Mouse (Mus musculus) monocyte, adult 2 months (primary cell): ENCODE measurements at regions not wholly inside any gene's neighbourhood (a gene's known extent, or its start where the extent isn't known, plus 50 kb on each side); places are given as distances from the start of the nearest gene placed in this dataset.

Experiments used
- DNase-seq, 2 experiments: peaks; one replicate each; pipeline ENCODE4 v3.0.0; 2022; ENCODE audit warnings: low spot score in 2 of 2, low read depth in 1 of 2

DNA sequence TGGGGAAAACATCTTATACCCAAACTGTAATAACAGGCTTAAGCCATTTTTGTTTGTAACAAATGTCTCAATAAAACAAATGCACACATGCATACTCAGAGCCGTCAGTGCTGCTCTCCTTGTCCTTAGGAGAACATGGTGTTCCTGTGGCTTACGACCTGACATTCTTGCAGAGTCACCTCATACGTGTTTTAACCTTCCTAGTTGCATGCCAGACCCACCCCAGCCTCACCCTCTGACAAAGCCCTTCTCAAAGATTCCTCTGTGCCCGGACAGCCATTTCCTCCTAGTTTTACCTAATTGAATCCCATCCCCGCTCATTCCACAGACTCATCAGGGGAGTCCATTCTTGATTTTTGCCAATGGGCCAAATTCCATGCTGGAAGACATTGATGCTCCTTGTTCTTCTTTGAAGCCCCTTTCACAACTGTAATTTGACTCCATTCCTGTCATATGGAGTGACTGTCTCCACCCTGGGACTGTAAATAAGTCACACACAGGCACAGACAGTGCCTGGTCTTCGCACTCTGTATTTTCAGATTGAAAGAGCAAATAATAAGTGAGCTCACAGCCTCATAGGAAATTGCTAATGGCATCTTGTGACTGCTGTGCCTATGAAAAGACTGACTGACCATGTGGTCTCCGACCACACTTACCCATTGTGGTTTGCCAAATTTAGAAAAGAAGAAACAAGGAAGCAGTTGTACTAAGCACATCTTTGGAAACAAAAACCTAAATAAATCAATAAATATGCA lies 206.6 kb upstream of the Gmds start:
- no peak for DNase-seq

DNA sequence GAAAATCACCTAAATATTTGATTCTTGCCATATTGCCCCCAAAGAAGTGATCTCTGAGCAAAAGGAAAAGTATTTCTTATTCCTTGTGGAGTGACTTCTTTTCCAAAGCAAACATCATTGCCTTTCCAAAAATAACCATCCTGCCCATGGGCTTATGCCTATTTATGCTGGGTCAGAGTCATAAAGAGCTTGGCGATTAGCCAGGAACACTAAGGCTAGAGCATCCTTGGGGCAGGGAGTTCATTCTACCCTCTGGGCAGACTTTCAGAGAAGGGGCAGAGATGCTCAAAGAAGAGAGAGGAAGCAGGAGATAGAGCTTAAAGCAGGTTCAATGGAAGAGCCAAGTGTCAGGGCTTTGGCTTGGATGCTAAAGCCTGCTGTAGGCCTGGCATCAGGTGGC lies 203.1 kb upstream of the Gmds start:
- no peak for DNase-seq

DNA sequence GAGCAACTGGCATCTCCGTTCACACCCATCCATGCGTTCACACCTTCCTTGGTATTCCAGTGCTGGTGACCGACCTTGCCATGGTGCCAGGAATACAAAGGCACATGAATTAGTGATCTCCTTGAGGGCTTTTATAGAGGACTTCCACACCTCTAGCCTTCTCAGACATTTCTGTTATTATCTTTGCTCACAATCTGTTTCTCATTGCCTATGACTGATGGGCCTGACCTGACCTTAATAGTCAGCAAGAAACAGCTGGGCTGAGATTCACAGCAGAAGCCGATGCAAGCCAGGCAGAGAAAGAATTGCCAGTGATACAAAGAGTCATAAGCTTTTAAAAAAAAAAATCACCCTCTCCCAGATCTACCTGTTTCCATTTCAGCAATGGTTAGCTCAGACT lies 197.7 kb upstream of the Gmds start:
- no peak for DNase-seq

DNA sequence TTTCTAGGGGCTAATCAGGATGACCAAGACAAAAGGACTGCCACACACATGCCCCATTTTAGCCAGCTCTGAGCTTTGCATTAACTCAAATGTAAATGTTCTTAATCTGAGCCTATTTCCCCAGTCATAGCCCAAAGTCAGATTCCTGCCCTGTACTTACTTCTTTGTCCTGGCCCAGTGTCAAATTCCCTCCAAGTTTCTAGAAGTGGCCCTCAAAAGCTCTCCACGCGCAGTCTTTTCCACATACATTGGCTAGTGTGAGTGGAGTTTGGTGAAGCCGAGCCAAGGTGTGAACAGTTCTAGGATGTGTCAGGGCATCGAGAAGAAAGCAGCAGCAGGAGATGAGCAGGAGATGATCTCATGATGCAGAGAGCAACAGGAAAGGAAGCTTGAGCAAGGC lies 197.1 kb upstream of the Gmds start:
- DNase-seq, result no peak

DNA sequence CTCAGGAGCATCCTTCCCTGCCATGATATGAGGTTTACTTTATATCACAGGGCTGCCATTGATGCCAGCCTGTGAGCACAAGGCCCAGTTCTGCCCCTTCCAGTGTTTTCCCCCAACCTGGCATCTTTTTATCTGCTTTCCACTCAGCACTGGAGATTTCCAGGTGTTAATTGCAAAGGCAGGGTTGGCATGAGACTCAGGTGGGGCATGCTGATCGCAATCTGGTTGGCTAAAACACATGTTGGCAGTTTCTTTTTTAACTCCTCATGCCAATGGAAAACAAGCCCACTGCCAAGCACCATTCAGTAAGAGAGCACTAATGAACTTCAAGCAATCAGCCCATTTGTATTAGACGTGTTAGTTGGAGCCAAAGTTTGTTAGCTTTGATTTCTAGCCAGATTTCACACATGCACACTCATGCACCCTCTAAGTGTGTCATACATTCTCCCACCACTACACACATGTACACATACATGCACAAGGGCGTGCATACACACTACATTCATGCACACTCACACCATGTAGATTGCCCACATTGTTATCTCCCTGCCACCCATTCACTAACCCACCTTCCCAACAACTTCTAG lies 192.5 kb upstream of the Gmds start:
- no peak for DNase-seq

DNA sequence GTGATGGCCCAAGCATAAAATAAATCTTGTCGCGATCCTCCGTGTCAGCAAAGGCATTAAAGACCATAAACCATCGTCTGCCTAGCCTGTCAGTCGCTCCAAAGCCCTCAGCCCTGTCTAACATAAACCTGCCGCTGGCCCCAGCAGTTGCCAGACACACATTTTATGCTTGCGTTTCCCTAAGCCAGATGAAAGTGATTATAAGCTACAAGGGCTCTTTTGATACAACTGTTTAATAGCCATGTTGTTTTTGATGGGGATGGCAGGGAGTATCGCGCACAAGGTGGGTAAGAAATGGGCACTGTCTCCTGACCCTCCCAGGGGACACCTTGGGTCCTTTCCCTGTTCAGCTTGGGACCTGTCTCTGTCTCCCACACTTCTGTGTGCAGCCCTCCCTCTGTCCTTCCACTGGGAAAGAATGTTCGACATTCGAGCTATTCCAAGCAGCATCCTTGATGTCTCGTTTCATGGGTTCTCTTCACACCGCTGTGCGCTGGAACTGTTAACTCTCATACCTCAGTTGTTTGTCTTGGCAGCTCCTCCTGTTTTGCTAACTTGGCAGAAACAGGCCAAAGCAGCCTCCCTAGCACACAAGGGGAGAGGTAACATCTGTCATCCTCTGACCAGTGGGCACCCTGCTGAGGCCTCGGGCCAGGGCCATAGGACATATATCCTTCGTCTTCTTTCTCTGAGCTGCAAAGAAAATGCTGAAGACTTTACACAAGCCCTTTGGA lies 180.2 kb upstream of the Gmds start:
- DNase-seq, result no peak

DNA sequence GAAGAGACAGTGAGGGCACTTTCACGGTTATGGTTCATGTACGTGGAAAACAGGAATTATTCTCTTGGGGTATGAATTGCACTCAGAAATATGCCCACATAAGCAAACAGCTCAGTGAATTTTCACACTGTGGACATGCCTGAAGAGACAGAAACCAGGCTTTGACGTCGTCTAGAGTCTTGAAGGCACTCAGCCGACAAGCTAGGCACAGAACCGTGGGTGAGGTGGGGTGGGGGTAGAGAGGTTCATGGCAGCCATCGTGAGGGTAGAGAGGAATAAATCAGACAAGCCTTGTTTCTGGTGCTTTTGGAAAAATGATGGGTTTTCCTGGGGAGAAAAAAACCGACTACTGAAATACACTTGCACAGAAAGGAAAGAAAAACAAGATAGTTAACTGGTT lies 179.0 kb upstream of the Gmds start:
- no peak for DNase-seq

DNA sequence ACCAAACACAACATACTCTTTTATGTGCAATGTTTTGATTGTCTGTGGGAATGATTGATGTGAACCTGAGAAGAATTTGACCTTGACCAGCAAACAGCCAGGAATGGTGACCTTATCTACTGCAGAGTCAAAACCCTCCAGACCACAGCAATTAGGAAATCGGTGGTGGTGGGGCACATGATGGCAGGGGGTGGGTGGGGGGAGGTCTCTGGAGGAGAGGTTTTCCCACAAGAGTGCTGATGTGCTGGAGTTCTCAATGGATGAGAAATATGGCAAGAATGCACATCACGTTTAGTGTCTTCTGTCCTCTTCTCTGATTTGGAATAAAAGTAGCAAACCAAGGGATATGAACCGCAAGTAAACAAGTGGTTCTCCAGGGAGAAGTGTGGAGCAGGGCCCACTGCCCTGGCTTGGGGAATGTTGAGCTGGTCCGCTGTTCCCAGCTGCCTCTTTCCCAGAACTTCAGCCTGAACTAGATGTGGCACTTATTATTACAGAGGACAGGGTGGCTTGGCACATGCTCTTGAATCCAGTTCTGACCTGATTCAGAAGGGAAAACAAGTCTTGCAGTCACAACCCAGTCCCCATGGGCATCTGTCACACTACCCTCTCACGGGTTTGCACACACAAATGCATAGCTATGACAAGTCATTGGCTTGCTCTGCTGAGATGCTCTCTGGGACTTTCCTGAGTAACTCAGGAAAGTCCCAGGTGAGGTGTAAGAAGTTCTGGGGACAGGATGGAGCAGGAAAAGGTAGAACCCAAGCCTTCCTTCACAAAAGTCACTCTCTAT lies 170.9 kb upstream of the Gmds start:
- DNase-seq, result no peak

DNA sequence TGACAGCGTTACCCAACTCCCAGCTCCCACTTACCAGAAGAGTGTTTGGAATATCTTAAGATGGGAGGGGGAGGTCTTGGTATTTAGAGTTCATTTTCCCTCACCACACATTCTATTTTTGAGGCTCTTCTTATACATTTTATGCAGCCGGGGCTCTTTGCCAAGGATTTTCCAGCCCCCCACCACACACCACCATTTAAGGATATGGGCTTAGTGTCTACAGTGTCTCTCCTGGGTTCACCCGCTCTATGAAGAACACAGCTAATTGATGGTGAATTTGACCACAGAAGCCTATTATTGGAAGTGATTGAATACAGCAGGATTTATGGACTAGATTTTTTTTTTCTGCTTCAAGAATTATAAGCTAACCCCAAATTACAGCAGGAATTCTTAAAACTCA lies 169.9 kb upstream of the Gmds start:
- no peak for DNase-seq

DNA sequence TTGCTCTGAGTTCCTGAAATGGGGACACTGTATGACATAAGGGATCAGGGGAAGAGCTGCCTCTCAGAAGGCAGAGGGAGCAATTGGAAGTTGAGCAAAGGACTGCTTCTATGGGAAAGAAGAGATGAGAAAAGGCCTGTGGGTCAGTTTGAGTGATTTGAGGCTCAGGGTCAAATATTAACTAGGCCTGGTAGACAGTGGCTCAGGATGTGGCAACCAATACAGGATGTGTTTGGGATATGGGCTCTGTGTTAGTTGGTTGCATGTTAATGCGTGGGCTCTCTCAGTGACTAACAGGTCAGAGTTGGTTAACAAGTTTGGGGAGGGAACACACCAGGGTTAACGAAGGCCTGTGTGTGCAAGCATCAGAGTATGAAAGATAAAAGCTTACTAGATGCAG lies 169.3 kb upstream of the Gmds start:
- DNase-seq, result no peak

DNA sequence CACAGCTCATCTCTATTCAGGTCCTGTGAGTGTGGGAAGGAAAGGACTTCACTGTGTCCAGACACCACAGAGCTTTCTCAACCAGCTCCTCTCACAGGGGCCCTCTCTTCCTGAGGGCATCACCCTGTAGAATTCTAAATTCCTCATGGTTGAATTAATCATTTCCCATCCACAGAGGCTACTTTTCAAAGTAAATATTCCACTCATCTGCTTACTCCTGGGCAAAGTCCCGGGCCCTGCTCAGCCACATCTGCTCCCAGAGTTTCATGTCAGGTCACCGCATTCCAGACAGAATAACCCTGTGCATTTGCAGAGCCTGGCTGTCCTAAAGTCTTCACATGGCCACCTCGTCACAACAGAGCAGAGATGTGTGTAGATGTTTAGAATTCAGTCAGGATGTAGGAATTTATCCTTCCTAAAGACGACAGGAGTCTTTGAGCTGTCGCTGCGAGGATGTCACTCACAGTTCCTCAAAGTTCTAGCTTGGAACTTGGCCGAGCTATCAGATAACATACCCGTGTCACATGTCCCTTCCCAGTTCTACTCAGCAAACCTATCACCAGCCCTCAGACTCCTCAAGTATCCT lies 159.8 kb upstream of the Gmds start:
- no peak for DNase-seq

DNA sequence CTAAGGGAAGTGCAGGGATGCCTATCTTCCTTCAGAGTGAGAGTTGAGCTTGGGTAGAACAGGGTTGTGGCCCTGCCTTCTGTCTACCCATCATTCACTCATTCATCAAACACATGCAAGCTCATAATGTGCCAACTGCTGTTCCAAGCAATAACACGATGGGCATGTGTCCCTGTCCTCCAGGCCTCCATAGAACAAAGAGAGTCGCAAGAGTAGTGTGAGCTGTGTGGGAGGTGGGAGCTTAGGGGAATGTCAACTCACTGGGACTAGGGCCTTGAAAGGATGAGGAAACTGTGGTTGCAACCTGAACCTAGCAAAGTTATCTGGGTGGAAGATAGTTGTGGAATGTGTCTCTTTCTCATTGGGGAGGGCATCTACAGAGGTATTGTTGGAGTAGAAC lies 157.7 kb upstream of the Gmds start:
- DNase-seq, result no peak

DNA sequence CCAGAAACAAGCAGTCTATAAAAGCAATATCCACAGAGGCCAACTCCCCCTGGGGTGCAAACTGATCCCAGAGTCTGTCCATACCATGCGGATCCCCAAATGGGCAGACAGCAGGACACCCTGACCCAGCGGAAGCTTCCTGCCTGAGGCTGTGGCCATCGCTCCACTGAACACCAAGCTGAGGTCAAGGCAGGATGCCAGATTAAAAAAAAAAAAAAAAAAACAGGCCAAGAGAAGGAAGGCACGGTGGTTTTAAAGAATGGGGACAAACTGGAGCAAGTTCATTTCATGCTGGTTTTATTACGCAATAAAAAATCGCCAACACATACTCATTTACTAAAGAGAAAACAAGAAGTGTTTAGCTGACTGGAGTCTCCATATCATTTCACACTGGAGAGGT lies 156.5 kb upstream of the Gmds start:
- no peak for DNase-seq

DNA sequence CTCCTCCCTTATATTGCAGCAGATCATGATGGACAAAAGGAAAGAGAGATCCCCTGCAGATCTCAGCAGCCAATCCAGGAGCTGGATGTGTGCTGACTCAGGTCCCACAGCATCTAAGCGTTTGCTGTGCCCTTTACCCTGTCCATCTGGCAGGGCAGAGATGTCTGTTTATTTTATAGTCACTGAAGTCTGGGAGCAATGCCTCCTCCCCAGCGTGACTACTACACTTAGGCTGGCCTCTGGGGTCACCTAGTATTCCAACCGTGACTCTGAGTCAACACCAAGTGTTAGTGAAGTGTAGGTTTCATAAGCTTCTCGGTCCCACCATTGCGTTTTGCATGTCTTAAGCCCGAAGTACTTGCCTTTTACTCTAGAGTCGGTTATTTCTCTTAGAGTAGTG lies 155.3 kb upstream of the Gmds start:
- DNase-seq, result no peak

DNA sequence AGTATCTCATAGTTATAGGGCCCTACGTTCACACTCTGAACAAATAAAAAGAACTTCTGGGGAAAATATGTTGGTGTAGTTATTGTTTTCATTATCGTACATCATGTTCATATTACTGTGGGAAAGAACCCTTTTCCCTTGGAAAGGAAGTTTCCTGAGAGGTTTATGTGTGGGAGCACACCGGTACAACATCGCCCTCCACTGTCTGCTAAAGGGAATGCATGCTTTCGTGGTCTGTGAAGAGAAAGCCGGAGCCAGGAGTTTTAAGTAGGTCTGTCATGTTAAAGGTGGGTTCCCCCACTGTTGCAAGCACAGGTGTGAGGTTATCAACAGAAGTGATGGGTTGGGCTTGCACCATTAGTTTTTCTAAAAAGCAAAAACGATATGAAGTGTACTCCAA lies 154.8 kb upstream of the Gmds start:
- no peak for DNase-seq

DNA sequence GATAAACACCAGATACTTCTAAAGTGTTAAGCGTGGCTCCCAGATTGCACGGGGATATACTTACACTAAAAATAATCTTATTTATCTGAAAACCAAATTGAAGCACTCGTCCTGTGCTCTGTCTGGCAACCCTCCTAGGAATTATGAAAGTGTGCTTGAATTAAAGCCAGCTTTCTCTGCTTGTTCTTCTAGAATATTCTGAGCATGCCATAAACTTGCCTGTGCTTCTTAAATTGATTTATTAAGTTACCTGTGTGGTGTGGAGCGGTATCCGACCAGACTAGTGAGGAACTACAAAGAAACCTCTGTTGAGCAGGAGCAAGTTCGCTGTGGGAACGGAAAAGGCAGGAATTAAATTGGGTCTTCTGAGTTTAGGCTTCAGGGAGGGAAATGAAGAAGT lies 154.0 kb upstream of the Gmds start:
- DNase-seq, result no peak

DNA sequence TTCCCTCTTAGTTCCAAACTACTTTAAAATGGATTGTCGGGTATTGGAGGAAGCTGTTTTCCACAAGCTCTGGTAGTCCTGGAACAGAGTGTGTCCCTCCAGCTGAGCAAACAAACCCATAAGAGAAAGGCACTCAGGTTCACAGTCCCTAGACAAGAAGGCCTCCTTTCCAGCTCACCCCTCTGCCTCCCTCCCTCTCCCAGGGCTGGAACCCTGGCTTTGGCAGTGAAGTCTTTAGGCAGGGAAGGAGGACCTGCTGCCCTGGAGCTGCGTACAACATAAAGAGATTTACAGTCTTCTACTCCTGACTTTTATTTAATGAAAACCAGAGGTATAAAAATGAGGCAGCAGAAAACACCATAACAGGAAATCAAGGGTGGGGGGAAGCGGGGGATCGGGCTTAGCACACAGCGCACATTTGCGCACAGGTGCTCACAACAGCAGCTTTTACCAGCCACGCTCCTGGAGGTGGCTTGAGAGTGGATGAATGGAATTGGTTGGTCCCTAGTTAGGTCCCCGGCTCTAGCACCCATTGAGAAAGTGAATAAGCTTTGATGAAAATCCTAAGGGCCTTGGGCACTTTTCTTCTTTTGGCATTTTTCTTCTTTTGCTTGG lies 143.0 kb upstream of the Gmds start:
- no peak for DNase-seq

DNA sequence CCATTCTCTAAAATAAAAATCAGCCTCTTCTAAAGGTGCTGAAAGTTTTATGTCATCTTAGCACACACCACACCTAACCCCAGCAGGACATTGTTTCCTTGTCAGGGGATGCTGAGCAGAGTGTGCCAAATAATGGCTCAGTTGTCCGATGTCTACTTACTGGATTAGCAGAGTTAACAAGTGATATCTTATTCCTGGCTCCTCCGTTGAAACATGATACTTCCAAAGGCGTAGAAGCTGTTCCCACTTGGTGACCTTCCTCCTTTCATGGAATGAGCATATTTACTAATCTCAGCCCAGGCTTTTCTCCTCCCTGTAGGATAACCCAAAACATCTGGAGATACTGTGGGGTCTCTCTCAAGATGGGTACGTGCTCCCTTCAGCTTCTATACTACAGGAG lies 141.5 kb upstream of the Gmds start:
- no peak for DNase-seq

DNA sequence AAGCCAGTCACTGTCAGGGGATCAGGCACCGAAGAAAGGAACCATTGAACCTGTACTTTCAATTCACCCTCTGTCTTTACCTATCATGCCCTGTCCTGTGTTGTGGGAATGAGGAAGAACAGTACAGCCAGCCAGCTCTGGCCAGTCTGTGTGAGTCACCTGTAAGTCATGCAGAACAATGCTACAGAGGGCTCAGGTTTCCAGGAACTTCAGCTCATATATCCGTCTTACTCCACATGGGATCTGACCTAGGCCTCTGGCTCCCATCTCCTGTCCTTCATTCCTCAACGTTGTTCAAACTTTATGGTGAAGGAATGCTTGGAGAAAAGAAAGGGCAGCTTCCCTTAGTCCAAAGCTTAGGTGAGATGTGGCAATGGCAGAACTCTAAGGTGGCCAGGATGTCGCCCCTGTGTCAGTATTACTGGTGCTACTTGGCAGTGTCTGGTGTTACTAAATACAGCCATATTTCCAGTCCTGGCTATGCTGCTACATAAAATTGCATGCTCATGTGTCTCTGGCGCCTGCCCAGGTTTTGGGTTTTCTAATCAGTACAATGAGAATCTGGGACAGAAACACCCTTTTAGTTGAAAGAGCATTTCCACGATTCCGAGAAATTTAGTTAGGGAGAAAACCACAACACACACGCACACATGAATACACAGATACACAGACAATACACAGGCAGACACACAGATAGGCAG lies 140.7 kb upstream of the Gmds start:
- DNase-seq, result no peak

DNA sequence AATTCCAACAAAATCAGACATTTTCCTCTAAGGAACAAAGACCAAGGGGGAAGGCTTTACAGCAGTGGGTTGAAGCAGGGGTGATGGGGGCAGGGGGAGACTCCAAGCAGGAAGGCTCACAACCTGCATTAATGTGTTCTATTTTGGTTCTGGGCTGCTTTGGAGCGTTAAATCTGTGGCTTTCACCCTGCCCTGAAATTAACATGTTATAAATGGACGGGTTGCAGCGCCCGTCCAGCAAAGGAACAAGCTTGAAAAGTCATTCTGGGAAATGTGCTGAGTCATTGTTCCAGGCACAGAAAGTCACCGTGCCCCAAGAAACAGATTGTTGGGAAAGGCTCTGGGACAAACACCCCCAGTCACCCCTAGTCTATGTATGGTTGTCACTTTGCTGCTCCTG lies 127.2 kb upstream of the Gmds start:
- DNase-seq, result no peak
